Mouse (Mus musculus) embryonic fibroblast, embryonic 13.5 days (primary cell): ENCODE results near the gene Myo1d.

Experiments used
- CTCF ChIP-seq: IDR thresholded peaks from 2 replicates; pipeline ENCODE4 v1.5.1; 2011; ENCODE audit warnings: mild to moderate bottlenecking, control low read depth, low read length, moderate library complexity, borderline replicate concordance; ENCODE audit not compliant: insufficient read depth
- POLR2A ChIP-seq: IDR thresholded peaks from 2 replicates; pipeline ENCODE4 v1.6.1; 2011; ENCODE audit warnings: low read depth, mild to moderate bottlenecking, control low read depth, low read length, moderate library complexity

DNA sequence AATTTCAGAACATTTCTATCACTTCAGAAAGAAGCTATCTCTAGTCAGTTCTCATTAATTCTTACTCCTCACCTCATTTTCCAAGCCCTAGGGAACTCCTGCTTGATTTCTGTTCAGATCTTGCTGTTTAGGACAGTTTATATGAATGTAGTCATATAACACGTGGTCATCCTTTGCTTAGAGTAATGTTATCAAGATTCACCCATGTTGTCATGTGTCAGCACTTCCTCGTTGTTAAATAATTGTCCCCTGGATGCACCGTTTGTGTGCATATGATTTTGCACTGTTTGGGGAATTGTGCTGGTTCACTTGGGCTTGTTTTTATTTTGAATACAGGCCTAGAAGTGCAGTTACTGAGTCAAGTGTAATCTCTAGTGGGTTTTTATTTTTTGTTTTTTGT, 327.6 kb downstream of the Myo1d start:
- TF ChIP-seq CTCF = no peak
- no peak for TF ChIP-seq POLR2A
